In the genomic region with DNA sequence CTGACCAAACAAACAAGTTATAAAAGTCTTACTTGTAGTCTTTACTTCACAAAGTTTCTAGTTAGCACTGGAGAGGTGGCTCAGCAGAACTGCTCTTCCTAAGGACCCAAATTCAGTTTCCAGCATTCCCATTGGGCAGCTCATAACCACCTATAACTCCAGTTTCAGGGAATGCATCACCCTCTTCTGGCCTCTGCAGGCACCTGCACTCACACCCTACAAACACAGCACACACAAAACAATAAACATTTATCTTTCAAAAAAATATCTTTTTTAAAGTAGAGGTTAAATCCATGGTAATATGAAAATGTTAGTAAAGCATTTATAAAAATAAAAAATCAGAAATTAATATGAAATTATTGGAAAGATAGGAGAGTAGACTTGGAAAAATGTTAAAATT, we compare ENCODE assay signal across 22 mouse cellular contexts. TPM values are rescaled to one million over a fixed set of nuclear protein-coding genes. Genes with fewer than 3 reads are reported as not detected.
A peak's percentile ranks its signal among the peaks of the same experiment; 100 is the strongest.
DNase-seq lines count a peak whose midpoint lies in the region; ATAC-seq and TF ChIP-seq lines count a peak whose summit lies in the region.
"Had no signal": no experiment of that assay in that cellular context is flagged by ENCODE, and none has a peak within 500 bp of the region (broad histone marks: within the 10 kb centered on the region; RNA-seq: fewer than 3 reads in every experiment).

No protein-coding gene starts in this region.

- H3K36me3 ChIP-seq in heart, adult 2 months (ENCODE audit: control insufficient read depth, insufficient read depth, low read length): peaks cover 2% of the 10 kb centered on the region
- peaks cover 21% of the 10 kb centered on the region for H3K36me3 ChIP-seq in kidney, adult 2 months (ENCODE audit: control insufficient read depth, insufficient read depth, low read length)
- H3K36me3 ChIP-seq in liver, postnatal 0 days (replicated peaks; ENCODE audit: insufficient read depth, low read length): peaks cover 70% of the 10 kb centered on the region
- H3K36me3 ChIP-seq in liver, embryonic 12.5 days: peaks cover 85% of the 10 kb centered on the region

- no peak overlapping the region for H3K4me3 ChIP-seq in heart, adult 2 months
- H3K4me3 ChIP-seq in kidney, adult 2 months (ENCODE audit: insufficient read depth, low read depth, low read length): no peak overlapping the region
- no peak overlapping the region for H3K4me3 ChIP-seq in liver, postnatal 0 days (ENCODE audit: low read depth, low read length)
- no peak overlapping the region for H3K4me3 ChIP-seq in liver, embryonic 12.5 days
- H3K4me3 ChIP-seq: embryonic facial prominence, embryonic 12.5 days; forebrain, embryonic 15.5 days; heart, embryonic 15.5 days; hindbrain, embryonic 13.5 days had no signal

- H3K4me2 ChIP-seq in liver, postnatal 0 days (ENCODE audit: low read depth, low read length): no peak overlapping the region
- no peak overlapping the region for H3K4me2 ChIP-seq in liver, embryonic 12.5 days
- H3K4me2 ChIP-seq: embryonic facial prominence, embryonic 12.5 days; forebrain, embryonic 15.5 days; heart, embryonic 11.5 days; heart, embryonic 15.5 days; hindbrain, embryonic 13.5 days had no signal

- H3K9me3 ChIP-seq in liver, postnatal 0 days (ENCODE audit: low read length): no peaks in the 10 kb centered on the region
- no peaks in the 10 kb centered on the region for H3K9me3 ChIP-seq in liver, embryonic 12.5 days (replicated peaks)
- H3K9me3 ChIP-seq: embryonic facial prominence, embryonic 12.5 days; forebrain, embryonic 15.5 days; heart, embryonic 15.5 days; hindbrain, embryonic 13.5 days had no signal

- CTCF ChIA-PET in Patski (lab: Charles Lee): interaction anchor here (1.3 to 4.3 kb wide), 4 partner anchors 11 to 108 kb away, joined by 3 to 17 read pairs (median 4); no protein-coding TSS in a partner anchor

- in situ Hi-C loops in Patski (cut with MboI; ENCODE audit: low pct_unique_long_range_greater_than_20kb): no loop called here

- no peaks in the 10 kb centered on the region; the same call in 1 of the 2 replicates for H3K4me1 ChIP-seq in heart, adult 2 months (ENCODE audit: control insufficient read depth, insufficient read depth, low read length)
- H3K4me1 ChIP-seq in kidney, adult 2 months (ENCODE audit: control insufficient read depth, insufficient read depth, low read length): no peaks in the 10 kb centered on the region
- no peaks in the 10 kb centered on the region for H3K4me1 ChIP-seq in liver, postnatal 0 days (ENCODE audit: insufficient read depth)
- H3K4me1 ChIP-seq in liver, embryonic 12.5 days: no peaks in the 10 kb centered on the region
- H3K4me1 ChIP-seq: embryonic facial prominence, embryonic 12.5 days; forebrain, embryonic 15.5 days; heart, embryonic 15.5 days; hindbrain, embryonic 13.5 days had no signal

- POLR2A ChIA-PET in Patski (lab: Charles Lee): interaction anchor here (0.8 kb wide), 1 partner anchor 10 kb away, joined by 3 read pairs; no protein-coding TSS in a partner anchor

- H3K27me3 ChIP-seq in heart, adult 2 months (ENCODE audit: control insufficient read depth, insufficient read depth, low read length): no peaks in the 10 kb centered on the region
- H3K27me3 ChIP-seq in kidney, adult 2 months (replicated peaks; ENCODE audit: control insufficient read depth, insufficient read depth, low read length): no peaks in the 10 kb centered on the region
- no peaks in the 10 kb centered on the region for H3K27me3 ChIP-seq in liver, postnatal 0 days (ENCODE audit: insufficient read depth, low read length)
- H3K27me3 ChIP-seq in liver, embryonic 12.5 days (replicated peaks): no peaks in the 10 kb centered on the region
- no peaks in the 10 kb centered on the region for H3K27me3 ChIP-seq in Patski
- H3K27me3 ChIP-seq: embryonic facial prominence, embryonic 12.5 days; forebrain, embryonic 15.5 days; heart, embryonic 15.5 days; hindbrain, embryonic 13.5 days had no signal

- no peak for TF ChIP-seq POLR2A in heart, adult 2 months (IDR thresholded peaks at IDR 0.05; ENCODE audit: insufficient read depth, low read depth, low read length)
- TF ChIP-seq POLR2A in kidney, adult 2 months (IDR thresholded peaks at IDR 0.05; ENCODE audit: low read depth, low read length): no peak

- peak; percentile 38 for TF ChIP-seq CTCF in heart, adult 2 months (IDR thresholded peaks at IDR 0.05)
- peak; percentile 37 for TF ChIP-seq CTCF in kidney, adult 2 months (conservative IDR thresholded peaks at IDR 0.05; ENCODE audit: insufficient read depth, insufficient read length, low read depth, low read length)
- TF ChIP-seq CTCF in liver, postnatal 0 days (IDR thresholded peaks at IDR 0.05; ENCODE audit: low read depth): 0 out of 2 replicates have a peak, but pooled peaks have one; percentile 3
- peak; percentile 58 for TF ChIP-seq CTCF in Patski (IDR thresholded peaks at IDR 0.05)

- no peak for ATAC-seq in liver, postnatal 0 days
- no peak for ATAC-seq in liver, embryonic 12.5 days
- no peak for ATAC-seq in Patski
- ATAC-seq: forebrain, embryonic 15.5 days; intestine, embryonic 16.5 days had no signal

- H3K79me2 ChIP-seq in heart, adult 2 months (replicated peaks; ENCODE audit: control insufficient read depth, insufficient read depth, low read length): no peaks in the 10 kb centered on the region; the same call in 1 of the 2 replicates

- intact Hi-C loops in heart, adult 2 months (cut with DNase I): no loop called here
- intact Hi-C loops in heart, postnatal 25 days (cut with DNase I): no loop called here

- no peak overlapping the region for H3K27ac ChIP-seq in heart, adult 2 months
- H3K27ac ChIP-seq in kidney, adult 2 months (ENCODE audit: insufficient read depth, low read depth, low read length): no peak overlapping the region
- no peak overlapping the region for H3K27ac ChIP-seq in liver, postnatal 0 days (ENCODE audit: low read depth)
- H3K27ac ChIP-seq in liver, embryonic 12.5 days: no peak overlapping the region
- H3K27ac ChIP-seq: embryonic facial prominence, embryonic 12.5 days; forebrain, embryonic 15.5 days; heart, embryonic 15.5 days; hindbrain, embryonic 13.5 days had no signal

- DNase-seq in heart, adult 2 months: no peak
- no peak for DNase-seq in heart, postnatal 25 days (ENCODE audit: low spot score)
- no peak for DNase-seq in kidney, adult 2 months
- DNase-seq in kidney, postnatal 25 days: no peak
- no peak for DNase-seq in liver, postnatal 0 days
- no peak for DNase-seq in Patski (ENCODE audit: low read depth, low spot score)
- no peak for DNase-seq in frontal cortex, postnatal 14 days (ENCODE audit: low spot score in 2 of 2)
- DNase-seq: adrenal gland, adult 8-10 months; adrenal gland, postnatal 36 days; cerebellum, adult 2 months; cerebellum, postnatal 10 days; gastrocnemius, postnatal 14 days; heart, postnatal 4 days had no signal

- no peak overlapping the region for H3K9ac ChIP-seq in heart, adult 2 months (ENCODE audit: low read depth, low read length)
- H3K9ac ChIP-seq in liver, postnatal 0 days (replicated peaks): no peak overlapping the region
- no peak overlapping the region for H3K9ac ChIP-seq in liver, embryonic 12.5 days
- H3K9ac ChIP-seq: embryonic facial prominence, embryonic 12.5 days; forebrain, embryonic 15.5 days; heart, embryonic 15.5 days; hindbrain, embryonic 13.5 days had no signal

- TF ChIP-seq EP300 in heart, adult 2 months (IDR thresholded peaks at IDR 0.05; ENCODE audit: insufficient read depth, low read depth, low read length): no peak
- no peak for TF ChIP-seq EP300 in liver, postnatal 0 days (IDR thresholded peaks at IDR 0.05; ENCODE audit: low read depth)

RNA-seq across cellular contexts. Expression of a gene that starts 44.2 kb away (rescaled TPM):
- 10 to 100 TPM; 43.5 to 48.5 TPM for total RNA-seq in heart, adult 2 months (2021)
- polyA plus RNA-seq in heart, adult 2 months (2012; rRNA removed): 6.5 and 13.4 TPM in 2 replicates
- 10 to 100 TPM; 45.8 to 54.2 TPM for total RNA-seq in heart, postnatal 25 days (2021)
- polyA plus RNA-seq in kidney, adult 2 months (2012; rRNA removed): 7.9 and 10.2 TPM in 2 replicates
- 3.4 and 3.9 TPM in 2 replicates for polyA plus RNA-seq in liver, postnatal 0 days (2015; fragmentation: Nextera tagmentation; extraction: Ambion mirVana)
- polyA plus RNA-seq in liver, embryonic 12.5 days (2016; fragmentation: Nextera tagmentation; extraction: Ambion mirVana): 4.6 and 5.6 TPM in 2 replicates
- 60.0 TPM for polyA plus RNA-seq in Patski (2021)

RNA-seq across cellular contexts. Expression of a gene that starts 50.3 kb away (rescaled TPM):
- total RNA-seq in heart, adult 2 months (2021): not detected
- not detected in 2 replicates for polyA plus RNA-seq in heart, adult 2 months (2012; rRNA removed)
- under 1 TPM in 1 of 2 experiments, not detected in 1; 0.29 TPM for total RNA-seq in heart, postnatal 25 days (2021)
- 0.05 TPM in 1 of 2 replicates, not detected in the other for polyA plus RNA-seq in kidney, adult 2 months (2012; rRNA removed)
- not detected in 2 replicates for polyA plus RNA-seq in liver, postnatal 0 days (2015; fragmentation: Nextera tagmentation; extraction: Ambion mirVana)
- not detected in 2 replicates for polyA plus RNA-seq in liver, embryonic 12.5 days (2016; fragmentation: Nextera tagmentation; extraction: Ambion mirVana)
- polyA plus RNA-seq in Patski (2021): not detected
- total RNA-seq: gastrocnemius, postnatal 14 days; granulocyte monocyte progenitor cell, adult 5-6 weeks had no signal
- polyA plus RNA-seq: cortical plate, adult 2 months; heart, embryonic 15.5 days; hindbrain, embryonic 13.5 days; intestine, embryonic 16.5 days had no signal

Comparison
In these comparisons a context has a peak if more than half of its experiments do, and no peak if none do; other contexts are left out.
1. CTCF ChIP-seq: peak in every context shown above with its lines; median percentile 58 in Patski; 38 in heart, adult 2 months; 37 in kidney, adult 2 months; 3 in liver, postnatal 0 days.